In the genomic region with DNA sequence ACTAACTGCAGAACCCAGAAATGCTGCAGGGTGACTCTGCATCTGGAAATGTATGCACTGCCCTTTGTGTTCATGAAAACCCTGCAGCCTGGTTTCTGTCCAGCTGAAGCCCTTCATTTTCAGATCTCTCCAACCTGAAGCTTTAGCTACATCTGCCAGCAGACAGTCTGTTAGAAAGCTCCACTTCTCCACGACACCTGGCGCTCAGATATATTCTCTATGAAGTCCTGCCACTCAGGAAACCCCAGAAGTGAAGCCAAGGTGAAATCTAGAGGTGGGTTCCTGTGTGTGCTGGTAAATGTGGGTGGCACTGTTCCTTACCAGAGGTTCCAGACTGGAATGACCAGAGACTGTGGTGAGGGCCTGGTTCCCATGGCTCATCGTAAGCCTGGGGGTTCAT, we compare ENCODE assay signal across 10 mouse cellular contexts.
DNase-seq lines count a peak whose midpoint lies in the region; ATAC-seq and TF ChIP-seq lines count a peak whose summit lies in the region.
"Had no signal": no experiment of that assay in that cellular context is flagged by ENCODE, and none has a peak within 500 bp of the region (broad histone marks: within the 10 kb centered on the region; RNA-seq: fewer than 3 reads in every experiment).

No protein-coding gene starts in this region.

- no peak overlapping the region for H3K9ac ChIP-seq in heart, postnatal 0 days (replicated peaks; ENCODE audit: low read depth, low read length)
- H3K9ac ChIP-seq: hindbrain, embryonic 12.5 days had no signal

- no peak for TF ChIP-seq CTCF in heart, postnatal 0 days (IDR thresholded peaks at IDR 0.05; ENCODE audit: low read depth)

- no peak for DNase-seq in heart, postnatal 0 days (ENCODE audit: low spot score)
- no peak for DNase-seq in heart, adult 8-10 months (ENCODE audit: low spot score)
- no peak for DNase-seq in adrenal gland, adult (ENCODE audit: inconsistent age in 2 of 2, low spot score in 1 of 2)
- no peak for DNase-seq in layer of hippocampus, adult 11-12 months (ENCODE audit: low spot score)

- 74% methylated on average over 3 of the region's 3 CpGs for WGBS in heart, postnatal 0 days

- H3K4me1 ChIP-seq in heart, postnatal 0 days (ENCODE audit: control insufficient read depth, insufficient read depth), result peaks cover 54% of the 10 kb centered on the region
- H3K4me1 ChIP-seq in megakaryocyte, embryonic 14.5 days, result peaks cover 66% of the 10 kb centered on the region

- H3K27ac ChIP-seq in heart, postnatal 0 days (ENCODE audit: low read depth), result peak overlapping the region; percentile 89
- H3K27ac ChIP-seq: hindbrain, embryonic 12.5 days had no signal

- no peak for TF ChIP-seq EP300 in heart, postnatal 0 days (IDR thresholded peaks at IDR 0.05; ENCODE audit: low read depth)

- H3K4me2 ChIP-seq in heart, postnatal 0 days (ENCODE audit: low read depth, low read length), result peak overlapping the region; percentile 36; the same call in 1 of the 2 replicates
- H3K4me2 ChIP-seq: hindbrain, embryonic 12.5 days had no signal

- no peak for ATAC-seq in heart, postnatal 0 days (ENCODE audit: insufficient read depth, low read depth)
- no peak for ATAC-seq in megakaryocyte, adult 5-6 weeks (ENCODE audit: poor library complexity, severe bottlenecking)
- ATAC-seq in inflammation-experienced regulatory T-cells, adult 6 months, result peak; percentile 6
- ATAC-seq: Patski had no signal

- H3K4me3 ChIP-seq in heart, postnatal 0 days (ENCODE audit: low read depth, low read length), result no peak overlapping the region
- peak overlapping the region; percentile 8 for H3K4me3 ChIP-seq in megakaryocyte, embryonic 14.5 days (replicated peaks)
- H3K4me3 ChIP-seq: hindbrain, embryonic 12.5 days had no signal

- H3K36me3 ChIP-seq in heart, postnatal 0 days (replicated peaks; ENCODE audit: control insufficient read depth, insufficient read depth, low read length), result peaks cover 24% of the 10 kb centered on the region
- H3K36me3 ChIP-seq in megakaryocyte, embryonic 14.5 days (replicated peaks; ENCODE audit: low read length), result peaks cover 37% of the 10 kb centered on the region

- no peaks in the 10 kb centered on the region for H3K9me3 ChIP-seq in heart, postnatal 0 days (replicated peaks; ENCODE audit: control insufficient read depth, low read length)
- H3K9me3 ChIP-seq in megakaryocyte, embryonic 14.5 days, result no peaks in the 10 kb centered on the region
- H3K9me3 ChIP-seq: hindbrain, embryonic 12.5 days had no signal

- H3K27me3 ChIP-seq in heart, postnatal 0 days (ENCODE audit: control insufficient read depth, insufficient read depth, low read length), result no peaks in the 10 kb centered on the region
- H3K27me3 ChIP-seq in megakaryocyte, embryonic 14.5 days (replicated peaks), result no peaks in the 10 kb centered on the region
- H3K27me3 ChIP-seq: CH12.LX; hindbrain, embryonic 12.5 days; Patski had no signal
